Mouse (Mus musculus) thymus, adult 18-20 months (tissue): Measurements from ENCODE around the gene Rasgrf1.

Experiments
- DNase-seq, 2 experiments: peaks; one replicate each; pipeline ENCODE4 v3.0.0; 2022; ENCODE audit warnings: mixed read lengths in 2 of 2

Gene Rasgrf1

GRCm38 (mm10) chr9:89970886-89971486 lies 61.3 kb downstream of the Rasgrf1 start:
- DNase-seq = no peak

GRCm38 (mm10) chr9:89972321-89972720 lies 62.6 kb downstream of the Rasgrf1 start:
- no peak for DNase-seq

- DNase-seq = no peak
Measured at GRCm38 (mm10) chr9:89973856-89974255, 64.1 kb downstream of the Rasgrf1 start.

GRCm38 (mm10) chr9:89974463-89974931 lies 64.8 kb downstream of the Rasgrf1 start:
- no peak for DNase-seq

- no peak for DNase-seq
Measured at GRCm38 (mm10) chr9:89976366-89976940, 66.7 kb downstream of the Rasgrf1 start.

GRCm38 (mm10) chr9:89979248-89979647 lies 69.5 kb downstream of the Rasgrf1 start:
- no peak for DNase-seq

- no peak for DNase-seq
Measured at GRCm38 (mm10) chr9:89982256-89982655, 72.5 kb downstream of the Rasgrf1 start.

- no peak for DNase-seq
Measured at GRCm38 (mm10) chr9:89988053-89988452, 78.3 kb downstream of the Rasgrf1 start.

- DNase-seq = no peak
Measured at GRCm38 (mm10) chr9:89988811-89989528, 79.3 kb downstream of the Rasgrf1 start.

GRCm38 (mm10) chr9:90006432-90006831 lies 96.7 kb downstream of the Rasgrf1 start:
- DNase-seq = no peak

- no peak for DNase-seq
Measured at GRCm38 (mm10) chr9:90007094-90007493, 97.4 kb downstream of the Rasgrf1 start.

- DNase-seq = no peak
Measured at GRCm38 (mm10) chr9:90008138-90008537, 98.4 kb downstream of the Rasgrf1 start.

GRCm38 (mm10) chr9:90011849-90012248 lies 102.1 kb downstream of the Rasgrf1 start:
- DNase-seq = no peak

- no peak for DNase-seq
Measured at GRCm38 (mm10) chr9:90014649-90015048, 104.9 kb downstream of the Rasgrf1 start.

GRCm38 (mm10) chr9:90016204-90016603 lies 106.5 kb downstream of the Rasgrf1 start:
- no peak for DNase-seq

GRCm38 (mm10) chr9:90020866-90021265 lies 111.2 kb downstream of the Rasgrf1 start:
- no peak for DNase-seq

GRCm38 (mm10) chr9:90021442-90021841 lies 111.7 kb downstream of the Rasgrf1 start:
- DNase-seq = no peak

GRCm38 (mm10) chr9:90027709-90028108 lies 118.0 kb downstream of the Rasgrf1 start:
- DNase-seq = no peak

GRCm38 (mm10) chr9:90033922-90034321 lies 124.2 kb downstream of the Rasgrf1 start:
- no peak for DNase-seq

- DNase-seq = no peak
Measured at GRCm38 (mm10) chr9:90035168-90035567, 125.5 kb downstream of the Rasgrf1 start.

GRCm38 (mm10) chr9:90035794-90036193 lies 126.1 kb downstream of the Rasgrf1 start:
- no peak for DNase-seq

GRCm38 (mm10) chr9:90036313-90036712 lies 126.6 kb downstream of the Rasgrf1 start:
- no peak for DNase-seq

- no peak for DNase-seq
Measured at GRCm38 (mm10) chr9:90038535-90038934, 128.8 kb downstream of the Rasgrf1 start.

GRCm38 (mm10) chr9:90040916-90041315 lies 131.2 kb downstream of the Rasgrf1 start:
- no peak for DNase-seq
